Mouse (Mus musculus): Measurements from ENCODE around the gene Zfp839. TPM values are rescaled to one million over a fixed set of nuclear protein-coding genes. Genes with fewer than 3 reads are reported as not detected.

Zfp839 gene
- polyA plus RNA-seq, 1 experiment: 10.9 TPM

GRCm38 (mm10) chr12:110903536-110903935 lies 53.5 kb downstream of the Zfp839 start:
- TF ChIP-seq CTCF (IDR thresholded peaks at IDR 0.05; ENCODE audit: low read depth, low read length): no peak
- no peak for TF ChIP-seq POLR2A (IDR thresholded peaks at IDR 0.05; ENCODE audit: borderline replicate concordance, low read depth, low read length)
- H3K27ac ChIP-seq (ENCODE audit: insufficient read depth, low read depth, low read length): no peak overlapping the region
- no peak overlapping the region for H3K4me3 ChIP-seq (ENCODE audit: insufficient read depth, low read length)
- H3K4me1 ChIP-seq (ENCODE audit: control insufficient read depth, insufficient read depth, low read length): peaks cover 19% of the 10 kb centered on the region

- Histone ChIP-seq H3K4me3 (ENCODE audit: insufficient read depth, low read length) (no peak overlapping the region), H3K27ac (ENCODE audit: insufficient read depth, low read depth, low read length) (peak overlapping the region; percentile 57), H3K4me1 (ENCODE audit: control insufficient read depth, insufficient read depth, low read length) (peaks cover 19% of the 10 kb centered on the region)
- TF ChIP-seq CTCF (IDR thresholded peaks at IDR 0.05; ENCODE audit: low read depth, low read length) (no peak), POLR2A (IDR thresholded peaks at IDR 0.05; ENCODE audit: borderline replicate concordance, low read depth, low read length) (no peak)
These were observed 57.8 kb downstream of the Zfp839 start for GRCm38 (mm10) chr12:110907845-110908244.

- Histone ChIP-seq H3K4me1 (ENCODE audit: control insufficient read depth, insufficient read depth, low read length) (peaks cover 19% of the 10 kb centered on the region), H3K4me3 (ENCODE audit: insufficient read depth, low read length) (no peak overlapping the region), H3K27ac (ENCODE audit: insufficient read depth, low read depth, low read length) (no peak overlapping the region)
- TF ChIP-seq POLR2A (IDR thresholded peaks at IDR 0.05; ENCODE audit: borderline replicate concordance, low read depth, low read length): no peak
- no peak for TF ChIP-seq CTCF (IDR thresholded peaks at IDR 0.05; ENCODE audit: low read depth, low read length)
These were observed 59.9 kb downstream of the Zfp839 start for GRCm38 (mm10) chr12:110909962-110910361.

- Histone ChIP-seq H3K4me1 (ENCODE audit: control insufficient read depth, insufficient read depth, low read length) (no peaks in the 10 kb centered on the region), H3K27ac (ENCODE audit: insufficient read depth, low read depth, low read length) (no peak overlapping the region), H3K4me3 (ENCODE audit: insufficient read depth, low read length) (no peak overlapping the region)
- TF ChIP-seq CTCF (IDR thresholded peaks at IDR 0.05; ENCODE audit: low read depth, low read length) (no peak), POLR2A (IDR thresholded peaks at IDR 0.05; ENCODE audit: borderline replicate concordance, low read depth, low read length) (no peak)
These were observed 65.7 kb downstream of the Zfp839 start for GRCm38 (mm10) chr12:110915761-110916160.

Other genes with a start within 250 kb of the Zfp839 start
- 59.8 and 104 TPM in 2 replicates for gene Dync1h1, start 248.8 kb upstream of the Zfp839 start, polyA plus RNA-seq (2012; ENCODE audit: insufficient read depth, insufficient read length, missing spikeins)
- gene 1700001K19Rik, start 167.6 kb upstream of the Zfp839 start, polyA plus RNA-seq (2012; ENCODE audit: insufficient read depth, insufficient read length, missing spikeins): not detected in 2 replicates
- 156 and 159 TPM in 2 replicates for gene Hsp90aa1, start 147.5 kb upstream of the Zfp839 start, polyA plus RNA-seq (2012; ENCODE audit: insufficient read depth, insufficient read length, missing spikeins)
- 27.9 and 33.7 TPM in 2 replicates for gene Wdr20, start 112.3 kb upstream of the Zfp839 start, polyA plus RNA-seq (2012; ENCODE audit: insufficient read depth, insufficient read length, missing spikeins)
- gene Mok, start 9.3 kb upstream of the Zfp839 start, polyA plus RNA-seq (2012; ENCODE audit: insufficient read depth, insufficient read length, missing spikeins): 5.4 and 5.7 TPM in 2 replicates
- 30.8 and 35.7 TPM in 2 replicates for gene Cinp, start 38.9 kb downstream of the Zfp839 start, polyA plus RNA-seq (2012; ENCODE audit: insufficient read depth, insufficient read length, missing spikeins)
- 6.6 and 6.8 TPM in 2 replicates for gene Tecpr2, start 39.0 kb downstream of the Zfp839 start, polyA plus RNA-seq (2012; ENCODE audit: insufficient read depth, insufficient read length, missing spikeins)
- gene Ankrd9, start 128.8 kb downstream of the Zfp839 start, polyA plus RNA-seq (2012; ENCODE audit: insufficient read depth, insufficient read length, missing spikeins): 2.2 and 2.3 TPM in 2 replicates
- gene Rcor1, start 189.1 kb downstream of the Zfp839 start, polyA plus RNA-seq (2012; ENCODE audit: insufficient read depth, insufficient read length, missing spikeins): 26.2 and 33.8 TPM in 2 replicates